Mouse (Mus musculus): ENCODE measurements around the gene Tbc1d9.

DNA sequence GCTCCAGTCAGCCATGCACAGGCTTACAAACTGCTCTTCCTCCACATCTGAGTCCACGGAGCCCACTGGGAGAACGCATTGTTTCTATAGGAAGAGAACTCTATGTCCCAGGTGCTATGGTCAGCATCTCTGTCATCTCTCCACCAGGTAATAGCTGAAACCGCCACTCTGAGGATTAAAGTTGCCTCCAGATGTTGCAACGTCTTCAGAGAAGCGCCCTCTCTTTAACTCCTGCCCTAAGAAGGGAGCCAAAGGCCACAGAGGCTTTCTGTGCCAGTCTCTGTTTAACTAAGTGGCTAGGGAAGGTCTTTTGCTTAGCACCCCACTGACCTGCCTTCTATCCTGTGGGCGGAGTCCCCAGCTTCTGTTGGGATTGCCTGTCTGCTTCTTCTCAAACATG is 85.7 kb downstream of the Tbc1d9 start:
- TF ChIP-seq CTCF (IDR thresholded peaks at IDR 0.05; ENCODE audit: insufficient read depth, low read length): no peak
- no peak for TF ChIP-seq POLR2A (IDR thresholded peaks at IDR 0.05; ENCODE audit: borderline replicate concordance, extremely low read depth, low read depth, low read length)
